Mouse (Mus musculus): ENCODE measurements around the gene Gfer.

The Gfer gene

DNA sequence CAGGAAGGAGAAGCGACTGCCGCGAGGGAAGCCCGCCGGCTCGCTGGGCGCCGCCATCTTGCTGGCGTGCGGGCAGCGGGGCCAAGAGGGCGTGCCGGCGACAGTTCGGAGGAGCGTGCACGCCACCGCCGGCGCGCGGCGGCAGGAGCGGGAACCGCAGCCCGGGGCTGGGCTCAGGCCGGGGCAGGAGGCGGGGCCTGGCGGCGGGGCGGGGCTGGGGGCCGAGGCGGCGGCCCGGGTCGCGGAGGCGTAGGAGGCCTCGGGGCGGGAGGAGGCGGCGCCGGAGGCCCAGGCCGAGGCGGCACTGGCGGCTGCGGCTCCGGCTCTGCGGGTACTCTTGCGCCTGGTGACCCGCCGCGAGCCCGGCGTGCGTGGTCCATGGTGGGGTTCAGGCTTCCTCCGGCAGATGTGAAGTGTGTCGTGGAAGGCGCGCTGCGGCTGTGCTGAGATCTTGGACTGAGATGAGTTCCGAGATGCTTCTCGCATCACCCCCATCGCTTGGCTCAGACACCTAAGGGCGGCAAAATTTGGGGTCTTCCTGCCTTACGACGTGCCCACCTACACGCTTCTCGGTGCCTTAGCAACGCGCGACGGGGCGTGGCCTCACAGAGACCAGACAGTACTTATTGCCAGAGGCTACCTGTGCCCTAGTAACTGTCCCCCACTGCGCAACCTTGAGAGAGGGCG lies at the start of gene Gfer, which contains the start of gene Noxo1:
Gfer (minus strand) TSS at position 146 of the 687 bp plus-strand sequence.
Noxo1 (plus strand) TSS at position 224 of the 687 bp plus-strand sequence.
- DNase-seq: peak; percentile 88

DNA sequence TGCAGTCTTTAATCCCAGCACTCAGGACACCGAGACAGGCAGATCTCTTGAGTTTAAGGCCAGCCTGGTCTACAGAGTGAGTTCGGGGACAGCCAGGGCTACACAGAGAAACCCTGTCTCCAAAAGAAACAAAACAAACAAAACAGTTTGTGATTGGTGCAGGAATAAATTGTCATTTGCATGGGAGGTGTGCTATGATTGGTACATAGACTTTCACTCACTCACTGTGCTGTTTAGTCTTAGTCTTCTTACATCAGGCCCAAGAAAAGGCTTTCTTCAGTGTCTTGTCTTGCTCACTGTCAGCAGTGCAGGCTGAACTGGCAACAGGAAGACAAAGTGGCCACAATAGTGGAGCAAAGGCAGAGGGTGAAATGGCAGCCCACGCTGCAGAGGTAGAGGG lies 48.4 kb upstream of the Gfer start:
- DNase-seq: no peak

GRCm38 (mm10) chr17:24743896-24744295 lies 47.9 kb upstream of the Gfer start:
- no peak for DNase-seq

GRCm38 (mm10) chr17:24742307-24742706 lies 46.4 kb upstream of the Gfer start:
- DNase-seq: no peak

DNA sequence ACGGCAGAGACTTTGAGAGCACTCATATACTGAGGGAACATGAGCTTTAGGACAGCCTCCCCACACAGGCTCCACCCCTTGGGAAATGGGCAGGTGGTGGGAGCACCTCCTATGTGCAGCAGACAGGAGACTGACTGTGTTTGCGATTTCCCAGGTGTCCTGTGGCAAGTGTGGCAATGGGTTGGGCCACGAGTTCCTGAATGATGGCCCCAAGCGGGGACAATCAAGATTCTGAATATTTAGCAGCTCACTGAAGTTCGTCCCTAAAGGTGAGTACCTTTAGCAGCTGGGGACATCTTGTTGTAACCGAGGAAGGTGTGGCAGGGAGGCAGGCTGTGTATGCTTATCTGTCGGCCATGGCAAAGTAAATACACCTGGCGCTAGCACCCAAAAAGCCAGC lies 44.0 kb upstream of the Gfer start:
- no peak for DNase-seq

- DNase-seq: no peak
Observed at GRCm38 (mm10) chr17:24738238-24738637, 42.3 kb upstream of the Gfer start.

DNA sequence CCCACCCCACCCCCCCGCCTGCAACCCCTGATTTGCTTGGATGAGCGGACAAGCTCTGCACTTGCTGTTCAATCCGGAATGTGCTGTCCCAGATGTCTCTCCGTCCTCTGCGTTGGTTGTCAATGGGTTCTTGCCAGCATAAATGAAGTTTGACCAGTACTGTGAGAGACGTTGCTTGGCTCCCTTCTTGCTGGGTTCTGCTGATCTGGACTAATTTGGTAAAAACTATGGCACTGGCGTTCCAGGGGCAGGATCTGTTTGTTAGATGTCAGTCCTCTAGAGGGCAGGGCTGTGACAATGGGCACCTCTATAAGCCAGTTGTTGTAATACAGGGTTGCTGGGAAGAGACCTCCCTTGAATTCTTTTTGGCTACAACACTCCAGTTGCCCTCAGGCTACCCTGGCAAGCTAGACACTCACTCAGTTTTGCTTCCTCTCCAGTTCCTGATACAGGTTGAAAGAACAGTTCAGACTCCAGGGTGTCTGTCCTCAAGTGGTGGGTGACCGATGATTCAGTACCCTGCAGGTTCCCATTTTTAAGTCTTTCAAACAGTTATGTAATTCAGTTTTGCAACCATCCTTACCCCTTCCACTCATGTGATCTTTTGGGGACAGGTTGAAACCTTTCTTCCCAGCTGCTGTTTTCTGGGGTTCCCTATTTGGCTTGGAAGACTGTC lies 41.3 kb upstream of the Gfer start:
- DNase-seq: no peak

DNA sequence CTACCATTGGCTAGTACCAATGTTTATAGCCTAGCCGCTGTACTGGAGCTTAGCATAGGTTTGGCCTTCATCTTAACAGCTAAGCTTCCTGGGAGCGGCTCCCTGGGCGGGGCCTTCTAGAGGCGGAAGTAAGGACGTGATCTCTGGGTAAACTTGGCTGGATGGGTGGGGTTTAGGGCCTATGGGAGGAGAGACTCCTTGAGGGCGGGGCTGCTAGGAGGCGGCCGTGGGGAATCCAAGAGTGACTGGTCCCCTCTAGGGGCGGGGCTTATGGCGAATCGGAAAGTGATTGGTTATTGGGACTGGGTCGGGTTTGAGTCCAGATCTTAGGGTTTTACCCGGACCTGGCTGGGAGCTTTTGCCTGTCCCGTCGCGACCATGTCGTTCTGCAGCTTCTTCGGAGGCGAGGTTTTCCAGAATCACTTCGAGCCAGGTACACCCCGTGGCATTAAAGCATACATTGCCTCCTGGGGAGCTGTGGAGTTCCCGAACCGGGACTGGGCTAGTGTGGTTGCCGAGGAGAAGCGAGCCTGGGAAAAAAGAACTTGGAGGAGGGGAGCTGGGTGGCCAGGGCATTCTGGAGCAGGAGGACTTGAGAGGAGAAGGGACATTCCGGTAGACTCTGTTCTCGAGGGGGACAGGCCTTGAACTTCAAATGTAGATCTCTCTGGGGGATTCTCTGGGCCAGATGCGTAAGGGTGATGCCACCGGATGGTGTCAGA lies 40.5 kb upstream of the Gfer start, which contains the start of gene Msrb1:
Msrb1 (plus strand) TSS at position 313 of the 722 bp plus-strand sequence.
- DNase-seq: peak; percentile 95

DNA sequence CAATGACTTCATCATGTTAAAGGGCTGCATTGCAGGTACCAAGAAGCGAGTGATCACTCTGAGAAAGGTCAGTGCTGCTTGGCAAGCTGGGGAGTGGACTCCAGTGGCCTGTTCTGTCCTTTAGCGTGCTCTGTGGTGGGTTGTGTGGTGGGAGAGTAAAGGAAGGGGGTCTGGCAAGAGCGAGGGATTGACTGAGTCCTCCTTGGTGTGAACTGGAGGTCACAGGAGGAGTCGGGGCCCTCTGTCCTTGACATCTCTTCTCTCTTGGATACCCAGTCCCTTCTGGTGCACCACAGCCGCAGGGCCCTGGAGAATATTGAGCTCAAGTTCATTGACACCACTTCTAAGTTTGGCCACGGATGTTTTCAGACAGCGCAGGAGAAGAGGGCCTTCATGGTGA lies 39.5 kb upstream of the Gfer start:
- no peak for DNase-seq

- no peak for DNase-seq
Observed at GRCm38 (mm10) chr17:24734513-24734912, 38.6 kb upstream of the Gfer start.

GRCm38 (mm10) chr17:24733434-24734050 lies 37.6 kb upstream of the Gfer start:
- DNase-seq: no peak

GRCm38 (mm10) chr17:24732233-24732935 lies 36.4 kb upstream of the Gfer start:
- no peak for DNase-seq

DNA sequence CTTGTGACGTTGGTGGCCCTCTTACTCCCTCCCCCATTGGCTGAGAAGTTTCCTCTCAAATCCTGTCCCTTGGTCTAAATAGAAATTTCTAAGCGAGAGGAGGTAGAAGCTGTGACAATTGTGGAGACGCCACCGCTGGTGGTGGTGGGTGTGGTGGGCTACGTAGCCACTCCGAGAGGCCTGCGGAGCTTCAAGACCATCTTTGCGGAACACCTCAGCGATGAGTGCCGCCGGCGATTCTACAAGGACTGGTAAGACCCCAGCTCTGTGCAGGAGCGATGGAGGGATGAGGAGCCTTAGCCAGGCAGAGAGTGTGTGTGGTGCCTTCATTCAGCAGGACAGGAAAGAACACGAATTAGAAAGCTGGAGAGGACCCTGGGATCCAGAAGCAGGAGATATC lies 34.8 kb upstream of the Gfer start:
- DNase-seq: no peak

DNA sequence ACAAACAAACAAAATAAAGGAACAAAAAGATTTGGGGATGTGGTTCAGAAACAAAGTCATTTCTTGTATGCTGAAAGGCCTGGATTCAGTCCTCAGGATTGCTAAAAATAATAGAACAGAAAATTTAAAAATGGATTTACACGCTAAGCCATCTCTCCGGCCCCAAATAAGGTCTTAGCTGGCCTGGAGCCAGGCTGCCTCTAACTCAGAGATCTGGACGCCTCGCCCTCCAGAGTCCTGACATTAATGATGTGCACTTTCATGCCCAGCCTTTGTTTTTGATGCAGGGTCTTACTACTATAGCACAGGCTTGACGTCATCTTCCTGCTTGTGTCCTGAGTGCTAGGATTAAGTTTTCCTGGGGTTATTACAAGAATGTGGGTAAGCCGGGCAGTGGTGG lies 33.1 kb upstream of the Gfer start:
- DNase-seq: no peak

DNA sequence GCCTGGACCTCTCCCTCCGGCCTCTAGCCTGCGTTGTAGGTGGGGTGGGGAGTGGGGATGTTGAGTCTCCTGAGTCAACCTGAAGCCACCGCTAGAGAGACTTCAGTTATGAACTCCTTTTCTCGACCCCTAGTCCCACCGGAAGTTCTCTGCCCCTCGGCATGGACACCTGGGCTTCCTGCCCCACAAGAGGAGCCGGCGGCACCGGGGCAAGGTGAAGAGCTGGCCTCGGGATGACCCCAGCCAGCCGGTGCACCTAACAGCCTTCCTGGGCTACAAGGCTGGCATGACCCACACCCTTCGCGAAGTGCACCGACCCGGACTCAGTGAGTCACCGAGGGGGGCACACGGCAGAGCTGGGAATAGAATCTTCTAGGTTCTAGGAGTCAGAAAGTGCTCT lies 32.2 kb upstream of the Gfer start:
- DNase-seq: no peak

- no peak for DNase-seq
Observed at GRCm38 (mm10) chr17:24727618-24728017, 31.7 kb upstream of the Gfer start, which contains the start of gene Rpl3l. TSS of gene Rpl3l (plus strand) at chr17:24727820.

DNA sequence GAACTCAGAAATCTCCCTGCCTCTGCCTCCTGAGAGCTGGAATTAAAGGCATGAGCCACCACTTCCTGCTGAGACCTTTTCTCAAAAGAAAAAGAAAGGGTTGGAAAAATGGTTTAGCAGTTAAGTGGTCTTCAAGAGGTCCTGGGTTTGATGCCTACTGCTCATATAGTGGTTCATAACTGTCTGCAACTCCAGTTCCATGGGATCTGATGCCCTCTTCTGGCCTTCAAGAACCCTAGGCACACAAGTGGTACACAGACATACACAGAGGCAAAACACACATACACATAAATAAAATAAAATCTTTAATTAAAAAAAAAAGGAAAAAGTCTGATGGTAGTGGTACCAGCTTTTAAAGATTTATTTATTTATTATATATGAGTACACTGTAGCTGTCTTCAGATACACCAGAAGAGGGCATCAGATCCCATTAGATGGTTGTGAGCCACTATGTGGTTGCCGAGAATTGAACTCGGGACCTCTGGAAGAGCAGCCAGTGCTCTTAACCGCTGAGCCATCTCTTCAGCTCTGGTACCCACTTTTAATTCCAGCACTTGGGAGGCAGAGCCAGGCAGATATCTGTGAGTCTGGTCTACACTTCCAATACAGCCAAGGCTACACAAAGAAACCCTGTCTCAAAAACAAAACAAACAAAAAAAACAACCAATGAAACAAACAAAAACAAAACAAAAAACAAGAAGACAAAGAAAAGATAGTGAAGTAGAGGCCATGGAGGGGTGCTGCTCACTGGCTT lies 29.9 kb upstream of the Gfer start:
- DNase-seq: no peak

GRCm38 (mm10) chr17:24724184-24724583 lies 28.2 kb upstream of the Gfer start, which contains the start of gene Ndufb10:
TSS of gene Ndufb10 (minus strand) at chr17:24724478.
- DNase-seq: peak; percentile 96

GRCm38 (mm10) chr17:24723881-24724180 lies 27.9 kb upstream of the Gfer start:
- DNase-seq: no peak

GRCm38 (mm10) chr17:24723122-24723880 lies 27.3 kb upstream of the Gfer start:
- no peak for DNase-seq

Measured in thymus, postnatal 25 days (tissue).